Mouse (Mus musculus): ENCODE data around the gene Ctdnep1.

DNA sequence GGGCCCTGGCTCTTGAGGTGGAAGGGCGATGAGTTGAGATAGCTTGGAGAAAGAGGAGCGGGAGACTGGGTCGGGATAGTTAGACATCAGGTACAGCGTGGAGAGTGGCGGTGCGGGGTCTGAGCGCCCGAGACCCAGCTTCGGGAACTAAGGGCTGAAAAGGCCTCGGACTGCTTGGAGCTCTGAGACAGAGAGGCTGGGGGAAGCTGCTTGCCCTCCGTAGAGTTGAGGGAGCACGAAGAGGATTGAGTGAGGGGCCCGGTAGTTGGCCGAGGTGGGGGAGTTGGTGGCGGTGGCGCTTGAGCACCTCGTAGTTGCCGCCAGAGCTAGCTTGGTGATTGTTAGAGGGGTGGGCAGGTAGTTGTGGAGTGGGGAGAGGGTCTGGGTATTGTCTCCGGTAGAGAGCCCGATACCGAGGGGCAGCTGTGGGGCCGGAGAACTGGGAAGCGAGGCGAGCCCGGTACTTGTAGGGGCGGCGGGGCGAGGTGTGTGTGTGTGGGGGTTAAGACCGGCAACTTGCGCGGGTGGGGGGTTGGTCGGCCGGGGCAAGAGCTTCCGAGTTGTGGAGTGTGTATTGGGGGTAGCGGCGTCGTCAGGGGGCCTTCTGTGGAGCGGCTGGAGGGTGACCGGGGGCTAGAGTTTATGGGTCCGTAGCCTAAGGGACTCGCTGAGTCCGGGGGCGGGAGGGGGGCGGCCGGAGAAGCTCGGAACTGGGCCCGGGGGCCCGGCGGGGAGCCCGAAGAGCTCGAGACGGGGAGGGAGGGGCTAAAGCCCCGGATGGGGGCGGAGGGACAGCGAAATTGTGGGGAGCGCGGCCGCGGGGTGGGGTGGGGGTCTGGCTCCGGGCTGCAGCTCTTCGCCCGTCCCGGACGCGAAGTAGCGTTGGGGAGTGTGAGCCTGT lies 15.5 kb downstream of the Ctdnep1 start:
- TF ChIP-seq TAL1 (conservative IDR thresholded peaks at IDR 0.05; ENCODE audit: low read depth, low read length) (no peak), GATA1 (IDR thresholded peaks at IDR 0.05; ENCODE audit: borderline replicate concordance, low read length) (no peak), CTCF (IDR thresholded peaks at IDR 0.05; ENCODE audit: low read depth, low read length) (no peak), POLR2AphosphoS5 (IDR thresholded peaks at IDR 0.05; ENCODE audit: insufficient replicate concordance, low read depth, low read length) (no peak), GATA2 (IDR thresholded peaks at IDR 0.05; ENCODE audit: borderline replicate concordance, low read depth, low read length) (no peak)
